Mouse (Mus musculus): ENCODE data around the gene Timp3. TPM values are rescaled to one million over a fixed set of nuclear protein-coding genes. Genes with fewer than 3 reads are reported as not detected.

Timp3 gene
- total and polyA plus RNA-seq, 3 experiments, result not detected

DNA sequence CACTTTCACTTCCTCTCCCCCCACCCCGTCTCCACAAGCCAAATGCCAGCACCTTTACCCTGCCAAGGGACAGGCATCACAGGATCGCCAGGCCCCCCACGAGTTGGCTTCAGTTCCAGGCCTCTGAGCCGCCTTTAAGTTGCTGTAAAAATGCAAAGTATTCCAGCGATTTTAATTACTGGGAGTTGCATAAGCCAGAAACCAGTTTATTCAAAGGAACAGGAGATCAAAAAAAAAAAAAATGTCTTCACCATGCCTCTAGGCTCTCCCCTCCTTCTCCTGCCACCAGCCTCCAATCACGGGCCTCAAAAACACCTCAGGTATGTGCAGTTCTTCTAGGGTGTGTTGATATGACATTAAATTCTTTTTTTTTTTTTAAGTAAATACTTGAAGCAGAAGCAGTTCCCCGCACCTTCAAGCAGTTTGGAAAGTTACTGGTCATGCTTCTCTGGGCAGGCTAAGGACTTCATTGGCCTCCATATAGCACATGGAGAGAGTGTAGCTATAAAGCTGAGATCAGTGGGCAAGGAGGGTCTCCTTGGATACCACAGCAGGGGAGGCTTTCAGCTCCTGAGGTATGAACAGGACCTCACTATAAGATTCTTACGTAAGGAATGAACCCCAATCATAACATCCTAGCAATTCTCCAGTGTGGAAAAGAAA, 9.9 kb upstream of the Timp3 start:
- no peak for DNase-seq (ENCODE audit: low read depth, low spot score)
- no peaks in the 10 kb centered on the region for H3K27me3 ChIP-seq (ENCODE audit: control insufficient read depth in 1 of 2, insufficient read depth in 2 of 2, low read length in 2 of 2)
- no peaks in the 10 kb centered on the region for H3K36me3 ChIP-seq (ENCODE audit: control insufficient read depth in 1 of 2, insufficient read depth in 2 of 2, low read length in 2 of 2)
- H3K9ac ChIP-seq (ENCODE audit: control insufficient read depth, low read depth, low read length, poor library complexity, severe bottlenecking), result no peak overlapping the region
- TF ChIP-seq MAZ (IDR thresholded peaks at IDR 0.05; ENCODE audit: low read depth, low read length) (no peak), ZNF384 (IDR thresholded peaks at IDR 0.05; ENCODE audit: low read depth, low read length) (no peak), RCOR1 (IDR thresholded peaks at IDR 0.05; ENCODE audit: low read depth, low read length) (no peak), CHD2 (IDR thresholded peaks at IDR 0.05; ENCODE audit: low read length) (no peak), ZC3H11A (IDR thresholded peaks at IDR 0.05; ENCODE audit: low read depth, low read length) (no peak), MAX (IDR thresholded peaks at IDR 0.05; ENCODE audit: low read length) (no peak), KAT2A (conservative IDR thresholded peaks at IDR 0.05; ENCODE audit: low read depth, low read length) (no peak)
- H3K79me2 ChIP-seq (ENCODE audit: control insufficient read depth, insufficient read depth, low read length, poor library complexity), result no peaks in the 10 kb centered on the region
- H3K27ac ChIP-seq (ENCODE audit: control insufficient read depth, low read depth, low read length), result no peak overlapping the region
- H3K4me3 ChIP-seq (ENCODE audit: control insufficient read depth in 1 of 2, insufficient read depth in 1 of 2, low read depth in 2 of 2, low read length in 2 of 2), result no peak overlapping the region
- H3K9me3 ChIP-seq (replicated peaks; ENCODE audit: insufficient read depth, low read length), result no peaks in the 10 kb centered on the region
- H3K4me1 ChIP-seq (ENCODE audit: control insufficient read depth in 1 of 2, insufficient read depth in 2 of 2, low read length in 2 of 2), result no peaks in the 10 kb centered on the region

DNA sequence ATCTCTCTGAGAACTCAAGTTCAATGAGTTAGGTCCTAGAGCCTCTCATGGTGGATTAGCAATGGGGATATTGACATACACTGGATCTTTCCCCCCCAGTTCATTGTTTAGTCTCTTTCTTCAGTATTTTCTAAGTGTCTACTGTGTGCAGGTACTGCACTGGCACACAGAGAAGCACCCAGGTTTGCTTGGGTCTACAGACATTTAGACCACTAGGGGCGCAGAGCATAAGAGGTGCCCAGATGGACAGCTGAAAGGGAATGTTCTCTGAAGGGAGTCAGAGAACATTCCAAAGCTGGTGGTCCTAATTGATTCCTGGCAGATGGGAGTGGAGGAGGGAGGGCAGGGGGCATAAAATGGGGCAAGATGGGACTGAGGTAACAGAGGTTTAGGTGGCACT, 6.3 kb upstream of the Timp3 start:
- Histone ChIP-seq H3K27me3 (ENCODE audit: control insufficient read depth in 1 of 2, insufficient read depth in 2 of 2, low read length in 2 of 2) (no peaks in the 10 kb centered on the region), H3K9ac (ENCODE audit: control insufficient read depth, low read depth, low read length, poor library complexity, severe bottlenecking) (no peak overlapping the region), H3K36me3 (ENCODE audit: control insufficient read depth in 1 of 2, insufficient read depth in 2 of 2, low read length in 2 of 2) (no peaks in the 10 kb centered on the region), H3K4me1 (ENCODE audit: control insufficient read depth in 1 of 2, insufficient read depth in 2 of 2, low read length in 2 of 2) (no peaks in the 10 kb centered on the region), H3K4me3 (ENCODE audit: control insufficient read depth in 1 of 2, insufficient read depth in 1 of 2, low read depth in 2 of 2, low read length in 2 of 2) (no peak overlapping the region), H3K27ac (ENCODE audit: control insufficient read depth, low read depth, low read length) (no peak overlapping the region), H3K9me3 (replicated peaks; ENCODE audit: insufficient read depth, low read length) (no peaks in the 10 kb centered on the region), H3K79me2 (ENCODE audit: control insufficient read depth, insufficient read depth, low read length, poor library complexity) (no peaks in the 10 kb centered on the region)
- no peak for TF ChIP-seq ZC3H11A (IDR thresholded peaks at IDR 0.05; ENCODE audit: low read depth, low read length)
- TF ChIP-seq MXI1 (IDR thresholded peaks at IDR 0.05; ENCODE audit: low read depth, low read length), result no peak
- no peak for TF ChIP-seq MAFK (IDR thresholded peaks at IDR 0.05; ENCODE audit: borderline replicate concordance, low read depth, low read length)
- TF ChIP-seq CHD1 (IDR thresholded peaks at IDR 0.05; ENCODE audit: low read depth, low read length), result no peak
- TF ChIP-seq E2F4 (IDR thresholded peaks at IDR 0.05; ENCODE audit: borderline replicate concordance, low read depth, low read length), result no peak
- TF ChIP-seq USF2 (IDR thresholded peaks at IDR 0.05; ENCODE audit: borderline replicate concordance in 1 of 2, insufficient read depth in 1 of 2, low read depth in 1 of 2, low read length in 2 of 2), result no peak
- no peak for TF ChIP-seq MAX (IDR thresholded peaks at IDR 0.05; ENCODE audit: low read length)
- no peak for TF ChIP-seq POLR2A (IDR thresholded peaks at IDR 0.05; ENCODE audit: control insufficient read depth in 1 of 2, insufficient read depth in 1 of 2, low read depth in 1 of 2, low read length in 2 of 2, poor library complexity in 1 of 2)
- no peak for TF ChIP-seq SIN3A (IDR thresholded peaks at IDR 0.05; ENCODE audit: low read length)
- no peak for TF ChIP-seq POLR2AphosphoS5 (IDR thresholded peaks at IDR 0.05; ENCODE audit: borderline replicate concordance, low read depth, low read length)
- TF ChIP-seq TBP (IDR thresholded peaks at IDR 0.05; ENCODE audit: low read depth, low read length), result no peak
- DNase-seq (ENCODE audit: low read depth, low spot score), result no peak

Data from MEL (cell line).